Mouse (Mus musculus) small intestine, adult 2 months (tissue): ENCODE data around the gene Upk3bl. TPM values are rescaled to one million over a fixed set of nuclear protein-coding genes. Genes with fewer than 3 reads are reported as not detected.

Experiments
- H3K27ac ChIP-seq: fragments of 200-500 bp; 2 replicates; pipeline ENCODE4 v1.5.1; 2012; ENCODE audit warnings: low read depth, low read length, control low read depth, inconsistent platforms; ENCODE audit not compliant: insufficient read depth
- H3K27me3 ChIP-seq: fragments of 200-500 bp; 2 replicates; pipeline ENCODE4 v1.6.1; 2012; ENCODE audit warnings: mild to moderate bottlenecking, moderate library complexity, low read length, inconsistent platforms; ENCODE audit not compliant: control insufficient read depth, insufficient read depth
- H3K36me3 ChIP-seq: fragments of 200-500 bp; 2 replicates; pipeline ENCODE4 v1.6.1; 2012; ENCODE audit warnings: mild to moderate bottlenecking, low read length, control low read depth, inconsistent platforms; ENCODE audit not compliant: control insufficient read depth, insufficient read depth
- H3K4me1 ChIP-seq: fragments of 200-500 bp; 2 replicates; pipeline ENCODE4 v1.6.1; 2012; ENCODE audit warnings: low read length, inconsistent platforms, mixed read lengths; ENCODE audit not compliant: control insufficient read depth, insufficient read depth, insufficient read length
- H3K4me3 ChIP-seq: fragments of 200-500 bp; 2 replicates; pipeline ENCODE4 v1.5.1; 2012; ENCODE audit warnings: low read depth, mild to moderate bottlenecking, control low read depth, inconsistent platforms, low read length, moderate library complexity
- CTCF ChIP-seq: fragments of 200-500 bp; IDR thresholded peaks from 2 replicates; pipeline ENCODE4 v1.5.1; 2012; ENCODE audit warnings: low read depth, mild to moderate bottlenecking, control low read depth, inconsistent platforms, low read length, moderate library complexity, mixed read lengths; ENCODE audit not compliant: insufficient replicate concordance, insufficient read length; ENCODE audit errors: extremely low read depth
- POLR2A ChIP-seq: fragments of 200-500 bp; IDR thresholded peaks from 2 replicates; pipeline ENCODE4 v1.6.1; 2012; ENCODE audit warnings: low read depth, mild to moderate bottlenecking, control low read depth, inconsistent platforms, low read length, moderate library complexity
- WGBS: fragments of 180-500 bp; shearing (Covaris S2); methylation state at CpG from one replicate; pipeline ENCODE4 v1.1.7; 2018; 5-methylcytosine and 5-hydroxymethylcytosine counted together
- polyA plus RNA-seq: library from polyadenylated mRNA; depleted of rRNA; stranded (reverse); fragments of >200 nt; gene quantifications from 2 replicates; pipeline ENCODE4 v1.2.3, GENCODE M21; 2012

Gene Upk3bl
- polyA plus RNA-seq, 1 experiment, result 1.7 TPM

DNA sequence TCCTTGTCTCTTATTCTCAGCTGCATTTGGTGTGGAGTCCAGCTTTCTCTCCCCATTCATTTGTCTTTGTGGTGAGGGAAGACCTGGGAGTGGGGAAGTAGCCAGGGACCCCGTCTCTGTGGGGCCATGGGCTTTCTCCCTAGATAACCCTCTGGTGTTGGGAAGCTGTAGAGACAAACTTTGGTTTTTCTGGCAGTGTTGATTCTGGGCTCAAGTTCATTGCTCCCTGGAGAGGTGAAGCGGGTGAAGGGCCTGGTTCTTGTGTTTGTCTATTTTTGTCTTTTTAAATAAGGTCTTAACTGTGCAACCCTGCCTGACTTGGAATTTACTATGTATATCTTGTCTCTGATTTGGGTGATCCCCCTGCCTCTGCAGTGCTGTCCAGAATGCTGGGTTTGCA lies 35.6 kb upstream of the Upk3bl start:
- H3K27me3 ChIP-seq, result no peaks in the 10 kb centered on the region
- H3K4me1 ChIP-seq, result peaks cover 10% of the 10 kb centered on the region; the same call in 1 of the 2 replicates
- no peak overlapping the region for H3K4me3 ChIP-seq
- TF ChIP-seq POLR2A, result no peak
- TF ChIP-seq CTCF, result no peak
- WGBS, result 89% methylated on average over 2 of the region's 2 CpGs
- no peak overlapping the region for H3K27ac ChIP-seq
- H3K36me3 ChIP-seq, result peaks cover 2% of the 10 kb centered on the region; the same call in 1 of the 2 replicates

DNA sequence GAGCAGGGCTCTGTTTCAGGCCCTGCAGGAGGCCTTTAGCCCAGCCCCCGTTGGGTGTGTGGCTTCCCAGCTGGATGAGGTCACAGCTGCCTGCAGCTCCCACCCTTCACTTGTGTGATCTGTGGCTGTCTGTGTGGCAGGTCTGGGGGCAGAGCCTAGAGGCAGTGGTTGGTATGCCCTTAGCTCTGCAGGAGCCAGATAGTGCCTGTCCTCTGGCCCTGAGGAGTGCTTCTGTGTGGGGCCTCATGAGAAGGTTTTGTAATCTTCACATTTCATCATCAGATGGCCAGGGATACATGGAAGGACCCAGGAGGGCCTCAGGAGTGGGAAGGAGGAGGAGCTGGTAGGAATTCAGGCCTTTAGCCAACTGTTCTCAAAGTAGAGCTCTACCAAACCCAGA lies 34.4 kb upstream of the Upk3bl start:
- no peak overlapping the region for H3K4me3 ChIP-seq
- TF ChIP-seq CTCF (no peak), POLR2A (no peak)
- H3K27ac ChIP-seq, result no peak overlapping the region
- WGBS, result 60% methylated on average over 1 of the region's 1 CpGs
- no peaks in the 10 kb centered on the region for H3K27me3 ChIP-seq
- H3K4me1 ChIP-seq, result peaks cover 10% of the 10 kb centered on the region; the same call in 1 of the 2 replicates
- H3K36me3 ChIP-seq, result peaks cover 2% of the 10 kb centered on the region; the same call in 1 of the 2 replicates

DNA sequence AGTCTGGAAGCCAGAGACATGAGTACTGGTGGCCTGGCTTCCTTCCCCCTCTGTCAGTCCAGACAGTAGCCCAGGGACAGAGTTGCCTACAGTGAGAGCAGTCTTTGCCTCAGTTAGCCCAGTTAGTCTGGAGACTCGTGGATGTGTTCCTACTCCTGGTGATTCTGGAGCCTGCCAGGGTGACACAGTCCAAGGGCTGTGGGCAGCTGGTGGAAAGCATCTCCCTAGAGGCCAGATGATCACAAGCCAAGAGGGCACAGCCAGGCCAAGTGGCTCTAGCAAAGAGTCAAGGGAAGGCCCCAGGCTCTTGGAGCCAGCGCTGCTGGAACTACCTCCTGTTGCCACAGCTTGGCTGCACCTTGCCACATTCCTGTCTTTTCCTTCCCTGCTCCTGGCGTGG lies 28.6 kb upstream of the Upk3bl start:
- Histone ChIP-seq H3K4me3 (no peak overlapping the region), H3K4me1 (peaks cover 2% of the 10 kb centered on the region; the same call in 1 of the 2 replicates), H3K27me3 (no peaks in the 10 kb centered on the region), H3K27ac (no peak overlapping the region), H3K36me3 (peaks cover 6% of the 10 kb centered on the region)
- WGBS, result 87% methylated on average over 3 of the region's 3 CpGs
- TF ChIP-seq POLR2A, result no peak
- TF ChIP-seq CTCF, result no peak

DNA sequence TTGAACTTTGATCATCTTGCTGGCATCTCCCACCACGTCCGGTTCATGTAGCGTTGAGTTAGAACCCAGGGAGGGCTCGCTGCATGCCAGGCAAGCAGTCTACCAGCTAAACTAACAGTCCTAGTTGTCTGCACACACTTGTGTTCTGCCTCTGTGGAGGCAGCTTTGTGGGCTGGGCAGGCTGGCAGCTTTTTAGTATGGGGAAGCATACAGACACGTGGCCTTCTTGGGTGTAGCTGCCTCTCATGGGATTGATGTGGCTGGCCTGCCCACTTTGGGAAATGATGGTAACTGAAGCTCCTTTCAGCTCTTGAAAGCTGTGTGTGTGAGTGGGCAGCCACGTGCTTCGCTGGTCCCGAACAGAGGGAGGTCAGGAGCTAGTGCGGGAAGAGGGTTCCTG lies 27.4 kb upstream of the Upk3bl start:
- no peak overlapping the region for H3K27ac ChIP-seq
- no peak overlapping the region for H3K4me3 ChIP-seq
- no peak for TF ChIP-seq CTCF
- no peak for TF ChIP-seq POLR2A
- H3K36me3 ChIP-seq, result peaks cover 11% of the 10 kb centered on the region
- 92% methylated on average over 9 of the region's 9 CpGs for WGBS
- H3K27me3 ChIP-seq, result no peaks in the 10 kb centered on the region
- H3K4me1 ChIP-seq, result peaks cover 2% of the 10 kb centered on the region; the same call in 1 of the 2 replicates

DNA sequence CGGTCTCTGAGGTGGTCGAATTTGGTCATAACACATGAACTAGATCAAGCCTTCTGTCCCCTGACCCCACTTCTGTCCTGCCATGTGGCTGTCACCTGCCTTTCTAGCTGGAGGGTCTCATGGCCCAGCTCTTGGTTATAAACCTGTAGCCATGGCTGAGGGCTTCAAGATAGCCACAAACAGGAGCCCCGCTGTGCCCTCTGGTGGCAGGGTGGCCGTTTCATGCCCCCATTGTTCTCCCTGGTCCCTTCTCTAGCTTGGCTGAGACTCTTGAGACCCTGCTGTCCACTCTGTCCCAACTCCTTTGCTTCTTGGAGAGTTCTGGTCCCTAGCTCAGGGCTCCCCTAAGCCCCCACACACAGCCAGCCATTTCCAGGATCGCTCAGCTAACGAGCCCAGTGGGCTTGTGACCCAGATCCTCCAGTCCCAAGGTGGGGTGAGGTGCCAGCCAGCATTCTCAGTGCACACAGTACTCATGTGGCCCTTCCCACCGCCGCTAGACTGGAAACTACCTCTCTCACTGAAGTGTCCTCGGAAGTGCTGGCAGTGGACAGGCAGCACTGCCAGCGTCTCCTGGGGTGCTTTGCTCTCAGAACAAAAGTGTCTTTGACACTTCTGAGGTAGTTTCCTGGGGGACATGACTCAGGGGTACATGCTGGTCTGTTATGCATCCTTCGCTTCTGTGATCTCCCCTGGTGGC lies 26.5 kb upstream of the Upk3bl start:
- 92% methylated on average over 11 of the region's 11 CpGs for WGBS
- 0 out of 2 replicates have a peak, but pooled peaks cover under 1% of the 10 kb centered on the region for H3K4me1 ChIP-seq
- H3K4me3 ChIP-seq, result no peak overlapping the region
- no peak overlapping the region for H3K27ac ChIP-seq
- peaks cover 18% of the 10 kb centered on the region for H3K36me3 ChIP-seq
- no peak for TF ChIP-seq POLR2A
- H3K27me3 ChIP-seq, result no peaks in the 10 kb centered on the region

DNA sequence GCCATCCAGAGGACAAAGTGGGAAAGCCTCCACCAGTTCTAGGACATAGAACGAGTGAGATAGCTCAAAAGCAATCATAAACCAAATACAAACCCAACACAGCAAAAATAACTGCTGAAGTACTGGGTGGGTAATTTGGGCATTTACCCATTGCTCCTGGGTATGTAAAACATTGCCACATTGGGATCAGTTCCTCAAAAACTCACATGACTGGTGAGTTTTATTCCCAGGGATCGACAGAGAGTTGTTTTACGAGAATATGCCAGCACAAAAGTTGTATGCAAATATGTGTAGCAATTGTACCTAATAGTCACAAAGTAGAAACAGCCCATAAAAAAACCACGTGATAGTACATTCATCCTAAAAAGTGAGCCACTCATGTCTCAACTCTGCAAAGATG lies 19.4 kb upstream of the Upk3bl start:
- peaks cover 15% of the 10 kb centered on the region for H3K36me3 ChIP-seq
- no peak for TF ChIP-seq CTCF
- TF ChIP-seq POLR2A, result no peak
- H3K4me1 ChIP-seq, result peaks cover 7% of the 10 kb centered on the region
- no peaks in the 10 kb centered on the region for H3K27me3 ChIP-seq
- 56% methylated on average over 4 of the region's 4 CpGs for WGBS
- H3K4me3 ChIP-seq, result no peak overlapping the region
- no peak overlapping the region for H3K27ac ChIP-seq

DNA sequence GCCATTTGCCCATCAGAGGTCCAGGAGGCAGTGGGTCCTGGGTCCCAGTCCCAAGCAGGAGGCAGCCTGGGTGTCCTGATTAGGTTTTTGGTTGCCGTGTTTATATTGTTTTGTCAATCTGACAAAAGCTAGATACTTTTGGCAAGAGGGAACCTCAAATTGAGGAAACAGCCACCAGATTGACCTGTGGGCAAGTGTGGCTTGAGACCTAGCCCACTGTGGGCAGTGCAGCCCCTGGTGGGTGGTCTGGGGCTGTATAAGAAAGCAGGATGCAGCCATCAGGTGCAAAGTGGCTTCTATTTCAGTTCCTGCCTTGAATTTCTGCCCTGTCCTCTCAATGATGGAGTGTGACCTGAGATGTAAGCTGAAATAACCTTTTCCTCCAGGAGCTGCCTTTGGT lies 19.0 kb upstream of the Upk3bl start:
- Histone ChIP-seq H3K4me1 (peaks cover 9% of the 10 kb centered on the region), H3K4me3 (no peak overlapping the region), H3K27me3 (no peaks in the 10 kb centered on the region), H3K36me3 (peaks cover 15% of the 10 kb centered on the region), H3K27ac (no peak overlapping the region)
- TF ChIP-seq POLR2A, result no peak
- TF ChIP-seq CTCF, result no peak
- 64% methylated on average over 1 of the region's 1 CpGs for WGBS

DNA sequence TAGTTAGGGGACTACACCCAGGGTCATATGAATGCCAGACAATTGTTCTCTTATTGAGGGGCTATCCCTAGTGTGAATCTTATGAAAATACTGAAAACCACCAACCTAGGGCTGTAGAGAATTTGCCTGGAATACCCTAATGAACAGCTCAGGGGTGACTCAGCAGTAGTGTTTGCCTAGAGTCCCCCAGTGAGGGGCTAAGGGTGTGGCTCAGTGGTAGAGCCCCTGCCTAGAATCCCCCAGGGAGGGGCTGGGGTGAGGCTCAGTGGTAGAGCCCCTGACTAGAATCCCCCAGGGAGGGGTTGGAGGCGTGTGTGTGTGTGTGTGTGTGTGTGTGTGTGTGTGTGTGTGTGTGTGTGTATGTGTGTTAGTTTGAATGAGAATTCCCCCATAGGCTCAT lies 17.6 kb upstream of the Upk3bl start:
- H3K36me3 ChIP-seq, result peaks cover 6% of the 10 kb centered on the region; the same call in 1 of the 2 replicates
- 100% methylated on average over 1 of the region's 1 CpGs for WGBS
- TF ChIP-seq CTCF (no peak), POLR2A (no peak)
- H3K27ac ChIP-seq, result no peak overlapping the region
- H3K4me1 ChIP-seq, result peaks cover 9% of the 10 kb centered on the region
- H3K4me3 ChIP-seq, result no peak overlapping the region
- H3K27me3 ChIP-seq, result no peaks in the 10 kb centered on the region
